Mouse (Mus musculus) ovary, postnatal 10 days (tissue): ENCODE results near the gene Adam22.
A peak's percentile ranks its signal among the peaks of the same experiment; 100 is the strongest.
"Not testable (repeated sequence)": the region's sequence is repeated elsewhere in the genome, so short reads cannot be mapped to it uniquely, and the experiment has no call there.

Source experiments
- DNase-seq: peaks from one replicate; pipeline ENCODE4 v3.0.0; 2022; ENCODE audit warnings: low spot score

Gene Adam22

GRCm38 (mm10) chr5:8056141-8057017 lies 311.6 kb downstream of the Adam22 start:
- DNase-seq: peak; percentile 82

GRCm38 (mm10) chr5:8055721-8056129 lies 312.2 kb downstream of the Adam22 start:
- DNase-seq: peak; percentile 4

GRCm38 (mm10) chr5:8053827-8054226 lies 314.1 kb downstream of the Adam22 start:
- DNase-seq: no peak

GRCm38 (mm10) chr5:8045855-8046254 lies 322.1 kb downstream of the Adam22 start, which contains the start of gene Sri:
Sri (plus strand) TSS chr5:8046078.
- DNase-seq: no peak

- not testable (repeated sequence) for DNase-seq
Measured at GRCm38 (mm10) chr5:8034596-8034995, 333.4 kb downstream of the Adam22 start.
